Mouse (Mus musculus): ENCODE data around the gene Ltn1. TPM values are rescaled to one million over a fixed set of nuclear protein-coding genes. Genes with fewer than 3 reads are reported as not detected.

Ltn1 gene
- polyA plus RNA-seq, 1 experiment from 2014 or later: 28.9 TPM

- H3K27ac ChIP-seq: no peak overlapping the region
- no peak for ATAC-seq (ENCODE audit: insufficient number of reproducible peaks, insufficient read depth, low FRiP score, low TSS enrichment, low read depth)
- H3K9me3 ChIP-seq: no peaks in the 10 kb centered on the region
- H3K36me3 ChIP-seq: peaks cover 80% of the 10 kb centered on the region
- WGBS: 86% methylated on average over 2 of the region's 2 CpGs
- H3K27me3 ChIP-seq: no peaks in the 10 kb centered on the region
- no peak overlapping the region for H3K4me3 ChIP-seq
- no peak overlapping the region for H3K9ac ChIP-seq
- H3K4me1 ChIP-seq: no peaks in the 10 kb centered on the region
- H3K4me2 ChIP-seq: no peak overlapping the region
These were observed 48.0 kb downstream of the Ltn1 start for GRCm38 (mm10) chr16:87384366-87384765.

GRCm38 (mm10) chr16:87382996-87383395 lies 49.4 kb downstream of the Ltn1 start:
- ATAC-seq (ENCODE audit: insufficient number of reproducible peaks, insufficient read depth, low FRiP score, low TSS enrichment, low read depth): no peak
- Histone ChIP-seq H3K4me1 (no peaks in the 10 kb centered on the region), H3K4me3 (no peak overlapping the region), H3K36me3 (peaks cover 78% of the 10 kb centered on the region), H3K9me3 (no peaks in the 10 kb centered on the region), H3K27ac (no peak overlapping the region), H3K27me3 (no peaks in the 10 kb centered on the region), H3K9ac (no peak overlapping the region), H3K4me2 (no peak overlapping the region)
- 91% methylated on average over 2 of the region's 2 CpGs for WGBS

- WGBS: 92% methylated on average over 6 of the region's 6 CpGs
- H3K4me1 ChIP-seq: no peaks in the 10 kb centered on the region
- ATAC-seq (ENCODE audit: insufficient number of reproducible peaks, insufficient read depth, low FRiP score, low TSS enrichment, low read depth): no peak
- no peak overlapping the region for H3K9ac ChIP-seq
- H3K4me3 ChIP-seq: no peak overlapping the region
- H3K27me3 ChIP-seq: no peaks in the 10 kb centered on the region
- H3K4me2 ChIP-seq: no peak overlapping the region
- peaks cover 52% of the 10 kb centered on the region for H3K36me3 ChIP-seq
- no peaks in the 10 kb centered on the region for H3K9me3 ChIP-seq
- no peak overlapping the region for H3K27ac ChIP-seq
These were observed 66.0 kb downstream of the Ltn1 start for GRCm38 (mm10) chr16:87366445-87366844.

- peaks cover 52% of the 10 kb centered on the region for H3K36me3 ChIP-seq
- no peaks in the 10 kb centered on the region for H3K27me3 ChIP-seq
- 62% methylated on average over 10 of the region's 10 CpGs for WGBS
- no peaks in the 10 kb centered on the region for H3K4me1 ChIP-seq
- no peak overlapping the region for H3K27ac ChIP-seq
- H3K9ac ChIP-seq: no peak overlapping the region
- no peak overlapping the region for H3K4me2 ChIP-seq
- H3K4me3 ChIP-seq: no peak overlapping the region
- no peak for ATAC-seq (ENCODE audit: insufficient number of reproducible peaks, insufficient read depth, low FRiP score, low TSS enrichment, low read depth)
- H3K9me3 ChIP-seq: no peaks in the 10 kb centered on the region
These were observed 66.4 kb downstream of the Ltn1 start for GRCm38 (mm10) chr16:87366035-87366434.

GRCm38 (mm10) chr16:87364231-87364630 lies 68.2 kb downstream of the Ltn1 start:
- Histone ChIP-seq H3K9ac (no peak overlapping the region), H3K4me1 (no peaks in the 10 kb centered on the region), H3K27ac (no peak overlapping the region), H3K4me3 (no peak overlapping the region), H3K36me3 (peaks cover 60% of the 10 kb centered on the region), H3K9me3 (no peaks in the 10 kb centered on the region), H3K27me3 (no peaks in the 10 kb centered on the region), H3K4me2 (no peak overlapping the region)
- no peak for ATAC-seq (ENCODE audit: insufficient number of reproducible peaks, insufficient read depth, low FRiP score, low TSS enrichment, low read depth)
- 92% methylated on average over 4 of the region's 4 CpGs for WGBS

GRCm38 (mm10) chr16:87360096-87360495 lies 72.3 kb downstream of the Ltn1 start:
- no peak overlapping the region for H3K9ac ChIP-seq
- ATAC-seq (ENCODE audit: insufficient number of reproducible peaks, insufficient read depth, low FRiP score, low TSS enrichment, low read depth): no peak
- H3K9me3 ChIP-seq: no peaks in the 10 kb centered on the region
- no peak overlapping the region for H3K4me2 ChIP-seq
- peaks cover 59% of the 10 kb centered on the region for H3K36me3 ChIP-seq
- 83% methylated on average over 6 of the region's 6 CpGs for WGBS
- H3K27ac ChIP-seq: no peak overlapping the region
- no peak overlapping the region for H3K4me3 ChIP-seq
- no peaks in the 10 kb centered on the region for H3K27me3 ChIP-seq
- H3K4me1 ChIP-seq: no peaks in the 10 kb centered on the region

GRCm38 (mm10) chr16:87354748-87355147 lies 77.7 kb downstream of the Ltn1 start:
- Histone ChIP-seq H3K36me3 (peaks cover 21% of the 10 kb centered on the region), H3K9me3 (no peaks in the 10 kb centered on the region), H3K4me2 (peak overlapping the region; percentile 60), H3K4me3 (peak overlapping the region; percentile 81), H3K27ac (no peak overlapping the region), H3K9ac (no peak overlapping the region), H3K27me3 (no peaks in the 10 kb centered on the region), H3K4me1 (0 out of 2 replicates have a peak, but pooled peaks cover 5% of the 10 kb centered on the region)
- no peak for ATAC-seq (ENCODE audit: insufficient number of reproducible peaks, insufficient read depth, low FRiP score, low TSS enrichment, low read depth)
- 80% methylated on average over 7 of the region's 7 CpGs for WGBS

GRCm38 (mm10) chr16:87354075-87354583 lies 78.3 kb downstream of the Ltn1 start, which contains the start of gene N6amt1:
Gene N6amt1, plus strand, starts transcription at chr16:87354185.
- peak within 1 kb of the TSS; percentile 94 for H3K27ac ChIP-seq
- under 1% methylated on average over 48 of the region's 48 CpGs for WGBS
- peak; percentile 98 for ATAC-seq (ENCODE audit: insufficient number of reproducible peaks, insufficient read depth, low FRiP score, low TSS enrichment, low read depth)

GRCm38 (mm10) chr16:87353605-87354004 lies 78.8 kb downstream of the Ltn1 start:
- no peak for ATAC-seq (ENCODE audit: insufficient number of reproducible peaks, insufficient read depth, low FRiP score, low TSS enrichment, low read depth)
- 98% methylated on average over 1 of the region's 1 CpGs for WGBS
- Histone ChIP-seq H3K9me3 (no peaks in the 10 kb centered on the region), H3K27ac (no peak overlapping the region; the same call in 1 of the 2 replicates), H3K4me3 (peak overlapping the region; percentile 81), H3K36me3 (peaks cover 18% of the 10 kb centered on the region), H3K9ac (no peak overlapping the region), H3K4me2 (peak overlapping the region; percentile 60), H3K4me1 (0 out of 2 replicates have a peak, but pooled peaks cover 5% of the 10 kb centered on the region), H3K27me3 (no peaks in the 10 kb centered on the region)

More at GRCm38 (mm10) chr16:87354075-87354583, 78.3 kb downstream of the Ltn1 start, which contains the start of gene N6amt1:
- Histone ChIP-seq H3K9me3 (no peaks in the 10 kb centered on the region), H3K4me2 (peak within 1 kb of the TSS; percentile 60), H3K4me1 (0 out of 2 replicates have a peak, but pooled peaks cover 5% of the 10 kb centered on the region), H3K36me3 (peaks cover 20% of the 10 kb centered on the region), H3K4me3 (peak within 1 kb of the TSS; percentile 81), H3K9ac (peak within 1 kb of the TSS; percentile 85), H3K27me3 (no peaks in the 10 kb centered on the region)

GRCm38 (mm10) chr16:87351386-87352105 lies 80.9 kb downstream of the Ltn1 start:
- no peak overlapping the region for H3K4me2 ChIP-seq
- H3K4me3 ChIP-seq: no peak overlapping the region
- ATAC-seq (ENCODE audit: insufficient number of reproducible peaks, insufficient read depth, low FRiP score, low TSS enrichment, low read depth): no peak
- 0 out of 2 replicates have a peak, but pooled peaks cover 5% of the 10 kb centered on the region for H3K4me1 ChIP-seq
- H3K27ac ChIP-seq: no peak overlapping the region
- WGBS: 74% methylated on average over 5 of the region's 5 CpGs
- H3K36me3 ChIP-seq: peaks cover 2% of the 10 kb centered on the region; the same call in 1 of the 2 replicates
- no peaks in the 10 kb centered on the region for H3K27me3 ChIP-seq
- H3K9me3 ChIP-seq: no peaks in the 10 kb centered on the region
- H3K9ac ChIP-seq: no peak overlapping the region

- Histone ChIP-seq H3K4me2 (no peak overlapping the region), H3K4me1 (no peaks in the 10 kb centered on the region), H3K36me3 (no peaks in the 10 kb centered on the region), H3K27ac (no peak overlapping the region), H3K4me3 (no peak overlapping the region), H3K9ac (no peak overlapping the region), H3K9me3 (no peaks in the 10 kb centered on the region), H3K27me3 (no peaks in the 10 kb centered on the region)
- WGBS: 86% methylated on average over 2 of the region's 2 CpGs
- ATAC-seq (ENCODE audit: insufficient number of reproducible peaks, insufficient read depth, low FRiP score, low TSS enrichment, low read depth): no peak
These were observed 84.3 kb downstream of the Ltn1 start for GRCm38 (mm10) chr16:87348133-87348532.

GRCm38 (mm10) chr16:87341043-87341572 lies 91.3 kb downstream of the Ltn1 start:
- 80% methylated on average over 6 of the region's 6 CpGs for WGBS
- no peak overlapping the region for H3K27ac ChIP-seq
- H3K36me3 ChIP-seq: no peaks in the 10 kb centered on the region
- no peak for ATAC-seq (ENCODE audit: insufficient number of reproducible peaks, insufficient read depth, low FRiP score, low TSS enrichment, low read depth)
- no peak overlapping the region for H3K9ac ChIP-seq
- no peak overlapping the region for H3K4me2 ChIP-seq
- H3K27me3 ChIP-seq: no peaks in the 10 kb centered on the region
- no peak overlapping the region for H3K4me3 ChIP-seq
- H3K9me3 ChIP-seq: no peaks in the 10 kb centered on the region
- H3K4me1 ChIP-seq: no peaks in the 10 kb centered on the region
